Mouse (Mus musculus) liver, embryonic 14.5 days (tissue): ENCODE measurements at regions not wholly inside any gene's neighbourhood (a gene's known extent, or its start where the extent isn't known, plus 50 kb on each side); places are given as distances from the start of the nearest gene placed in this dataset.

Source experiments
- ATAC-seq: fragments of 200-750 bp; cut with Nextera tagmentation; 2 replicates; pipeline ENCODE4 v1.8.0; 2017; ENCODE audit warnings: moderate number of reproducible peaks, mild to moderate bottlenecking, moderate library complexity; ENCODE audit not compliant: insufficient read depth
- DNase-seq, 3 experiments: peaks; one replicate each; pipeline ENCODE4 v3.0.0-alpha.2; 2012 to 2013; ENCODE audit warnings: low read depth in 3 of 3, low spot score in 3 of 3
- H3K27ac ChIP-seq: fragments of 300-500 bp; sonication (generic); 2 replicates; pipeline ENCODE4 v1.5.1; 2014; ENCODE audit warnings: moderate library complexity, mild to moderate bottlenecking, control low read depth, inconsistent platforms
- H3K27me3 ChIP-seq: fragments of 300-500 bp; sonication (generic); 2 replicates; pipeline ENCODE4 v1.6.1; 2014; ENCODE audit warnings: mild to moderate bottlenecking, low read length, moderate library complexity; ENCODE audit not compliant: control insufficient read depth, insufficient read depth
- H3K36me3 ChIP-seq: fragments of 300-500 bp; sonication (generic); replicated peaks from 2 replicates; pipeline ENCODE4 v1.6.1; 2014; ENCODE audit warnings: low read depth; ENCODE audit not compliant: control insufficient read depth, insufficient read depth
- H3K4me1 ChIP-seq, 2 experiments: fragments of 200-500 bp in 1 of 2; fragments of 300-500 bp in 1 of 2; sonication (generic) in 1 of 2; replicated peaks; 2 replicates each; pipeline ENCODE4 v1.6.1; 2012 to 2014; ENCODE audit warnings: antibody characterized with exemption in 1 of 2, inconsistent platforms in 1 of 2, low read length in 1 of 2; ENCODE audit not compliant: control insufficient read depth in 2 of 2, insufficient read depth in 2 of 2
- H3K4me2 ChIP-seq: fragments of 300-500 bp; sonication (generic); 2 replicates; pipeline ENCODE4 v1.6.1; 2014; ENCODE audit warnings: low read depth, mild to moderate bottlenecking, control low read depth, moderate library complexity
- H3K4me3 ChIP-seq, 2 experiments: fragments of 200-500 bp in 1 of 2; fragments of 300-500 bp in 1 of 2; sonication (generic) in 1 of 2; 2 replicates each; pipeline ENCODE4 v1.5.1; 2012 to 2014; ENCODE audit warnings: low read depth in 2 of 2, low read length in 2 of 2, mild to moderate bottlenecking in 2 of 2, control low read depth in 1 of 2, inconsistent platforms in 1 of 2, moderate library complexity in 1 of 2; ENCODE audit not compliant: insufficient read depth in 1 of 2
- H3K9ac ChIP-seq: fragments of 300-500 bp; sonication (generic); replicated peaks from 2 replicates; pipeline ENCODE4 v1.6.1; 2014; ENCODE audit warnings: mild to moderate bottlenecking, control low read depth, moderate library complexity
- H3K9me3 ChIP-seq: fragments of 300-500 bp; sonication (generic); 2 replicates; pipeline ENCODE4 v1.6.1; 2016; ENCODE audit warnings: low read length, mixed read lengths; ENCODE audit not compliant: control insufficient read depth
- CTCF ChIP-seq: IDR thresholded peaks from 2 replicates; pipeline ENCODE4 v1.5.1; 2016; ENCODE audit warnings: antibody characterized with exemption, low read depth, control low read depth
- EP300 ChIP-seq: IDR thresholded peaks from 2 replicates; pipeline ENCODE4 v1.6.1; 2016; ENCODE audit warnings: antibody characterized with exemption, low read depth
- WGBS: fragments of 180-500 bp; shearing (Covaris S2); extraction: QIAGEN DNeasy Blood & Tissue Kit; methylation state at CpG from one replicate; pipeline ENCODE4 v1.1.7; 2014; ENCODE audit not compliant: insufficient replicate concordance; 5-methylcytosine and 5-hydroxymethylcytosine counted together

DNA sequence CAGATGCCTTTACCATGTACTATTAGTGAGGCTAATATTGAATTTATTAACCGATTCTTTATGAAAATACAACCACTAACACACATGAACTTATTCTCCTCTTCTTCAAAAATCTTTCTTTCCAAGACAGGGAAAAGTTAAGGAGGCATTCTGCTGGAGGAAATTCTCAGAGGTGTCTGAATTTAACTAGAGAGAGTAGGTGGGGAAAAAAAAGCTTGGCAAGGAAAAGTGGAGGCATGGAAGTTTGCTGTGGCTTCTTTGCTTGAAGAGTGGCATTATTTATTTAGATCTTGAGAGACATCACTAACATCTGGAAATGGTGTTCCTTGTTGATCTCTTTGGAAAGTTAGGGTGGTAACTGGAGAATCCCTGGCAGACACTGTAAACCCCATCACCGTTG lies 173.2 kb downstream of the Tm4sf1 start:
- Histone ChIP-seq H3K36me3 (no peaks in the 10 kb centered on the region), H3K4me3 (no peak overlapping the region), H3K27me3 (no peaks in the 10 kb centered on the region), H3K4me1 (no peaks in the 10 kb centered on the region), H3K27ac (no peak overlapping the region), H3K9ac (no peak overlapping the region), H3K4me2 (no peak overlapping the region), H3K9me3 (no peaks in the 10 kb centered on the region)
- WGBS: 50% methylated on average over 2 of the region's 2 CpGs
- DNase-seq: no peak
- no peak for ATAC-seq
- TF ChIP-seq CTCF (no peak), EP300 (no peak)

DNA sequence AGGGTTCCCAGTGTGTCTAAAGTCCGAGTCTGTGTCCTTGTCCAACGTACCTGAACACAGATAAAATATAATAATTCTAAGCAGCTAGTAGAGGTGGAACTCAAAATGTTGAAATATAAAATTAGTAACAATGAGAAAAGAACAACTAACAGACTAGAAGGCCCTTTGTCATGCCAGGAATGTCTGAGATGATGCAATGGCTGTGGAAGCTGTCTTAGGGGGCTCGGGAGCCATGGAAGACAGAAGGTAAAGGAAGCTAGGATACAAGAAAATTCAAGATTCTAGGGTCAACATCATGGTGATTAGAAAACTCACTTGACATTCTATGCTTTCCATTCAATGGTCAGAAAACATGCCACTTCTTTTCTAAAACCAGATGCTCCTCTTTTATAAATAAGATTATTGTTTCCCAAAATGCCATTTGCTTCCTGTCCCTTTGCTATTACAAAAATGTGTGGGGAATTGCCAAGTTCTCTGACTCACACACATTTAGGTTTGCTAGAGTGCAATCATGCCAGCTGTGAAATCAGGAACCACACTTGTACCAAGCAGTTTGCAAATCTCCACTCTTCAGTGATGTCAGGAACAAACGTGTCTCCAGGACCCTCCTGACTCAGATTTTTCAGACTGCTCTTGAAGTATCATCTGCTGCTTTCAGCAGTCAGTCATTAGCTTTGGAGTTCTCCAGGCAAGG lies 175.8 kb downstream of the Tm4sf1 start:
- ATAC-seq: no peak

DNA sequence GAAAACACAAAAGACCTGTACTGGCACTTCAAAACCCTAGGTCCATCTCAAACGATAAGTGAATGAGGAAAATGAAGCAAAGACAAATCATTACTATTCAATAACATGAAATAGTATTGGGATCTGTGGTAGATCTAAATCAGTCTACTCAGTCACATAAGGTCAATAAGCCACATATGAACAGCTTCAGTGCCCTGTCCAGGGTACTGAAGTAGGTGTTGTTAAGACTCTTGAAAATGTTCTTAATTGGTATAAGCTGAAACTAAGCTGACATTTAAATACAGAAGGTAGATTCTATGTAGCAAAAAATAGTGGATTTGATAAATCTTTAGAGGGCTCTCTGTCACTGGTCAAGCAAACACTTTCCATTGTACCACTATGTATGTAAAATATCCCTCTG lies 183.8 kb downstream of the Tm4sf1 start:
- WGBS: 65% methylated on average over 1 of the region's 1 CpGs
- TF ChIP-seq EP300: no peak
- no peak for TF ChIP-seq CTCF

More for the DNA sequence above, 175.8 kb downstream of the Tm4sf1 start:
- Histone ChIP-seq H3K4me1 (no peaks in the 10 kb centered on the region), H3K9me3 (no peaks in the 10 kb centered on the region), H3K36me3 (no peaks in the 10 kb centered on the region), H3K27me3 (no peaks in the 10 kb centered on the region), H3K27ac (no peak overlapping the region), H3K4me3 (no peak overlapping the region), H3K4me2 (no peak overlapping the region), H3K9ac (no peak overlapping the region)
- DNase-seq: no peak
- TF ChIP-seq CTCF: no peak
- WGBS: 50% methylated on average over 4 of the region's 4 CpGs

DNA sequence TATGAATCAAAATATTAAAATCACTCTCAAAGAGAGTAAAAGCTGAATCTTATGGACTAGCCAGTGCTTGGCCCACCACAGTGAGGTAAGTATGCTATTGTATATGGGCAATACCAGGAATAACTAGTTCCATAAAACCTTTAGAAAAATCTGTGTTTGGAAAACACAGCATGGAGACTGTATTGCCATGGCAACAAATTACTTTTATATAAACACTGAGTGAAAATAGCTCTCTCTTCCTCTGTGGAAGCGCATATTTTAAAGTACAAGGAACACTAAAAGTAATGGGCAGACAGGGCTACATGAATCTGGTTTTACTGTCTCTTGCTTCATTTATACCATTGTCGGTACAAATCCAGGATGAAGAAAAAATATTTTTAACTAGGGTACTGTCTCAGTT lies 199.5 kb downstream of the Tm4sf1 start:
- H3K9me3 ChIP-seq: no peaks in the 10 kb centered on the region
- 59% methylated on average over 2 of the region's 2 CpGs for WGBS
- no peaks in the 10 kb centered on the region for H3K4me1 ChIP-seq
- no peak overlapping the region for H3K4me2 ChIP-seq
- ATAC-seq: no peak
- H3K27me3 ChIP-seq: no peaks in the 10 kb centered on the region
- no peak overlapping the region for H3K27ac ChIP-seq
- no peak overlapping the region for H3K9ac ChIP-seq
- DNase-seq: no peak
- TF ChIP-seq EP300: no peak
- no peak for TF ChIP-seq CTCF
- H3K4me3 ChIP-seq: no peak overlapping the region
- no peaks in the 10 kb centered on the region for H3K36me3 ChIP-seq

More for the DNA sequence above, 183.8 kb downstream of the Tm4sf1 start:
- H3K9ac ChIP-seq: no peak overlapping the region
- no peaks in the 10 kb centered on the region for H3K36me3 ChIP-seq
- no peaks in the 10 kb centered on the region for H3K4me1 ChIP-seq
- no peaks in the 10 kb centered on the region for H3K27me3 ChIP-seq
- no peak for ATAC-seq
- H3K9me3 ChIP-seq: no peaks in the 10 kb centered on the region
- no peak overlapping the region for H3K4me2 ChIP-seq
- H3K27ac ChIP-seq: no peak overlapping the region
- no peak overlapping the region for H3K4me3 ChIP-seq
- no peak for DNase-seq

DNA sequence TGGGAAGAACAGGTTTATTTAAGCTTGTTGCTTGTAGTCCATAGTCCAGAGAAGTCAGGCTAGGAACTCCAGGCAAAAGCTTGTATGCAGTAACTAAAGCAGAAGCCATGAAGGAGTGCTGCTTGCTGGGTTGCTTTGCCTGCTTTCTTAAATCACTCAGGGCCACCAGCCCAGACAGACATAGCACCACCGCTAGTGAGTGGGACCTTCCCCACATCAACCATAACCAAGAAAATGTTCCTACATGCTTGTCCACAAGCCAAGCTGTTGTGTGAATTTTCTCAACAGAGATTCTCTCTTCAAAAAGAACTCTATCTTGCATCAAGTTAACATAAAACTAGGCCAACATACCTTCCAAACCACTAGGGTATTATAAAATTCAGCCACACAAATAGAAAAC lies 201.3 kb downstream of the Tm4sf1 start:
- Histone ChIP-seq H3K9me3 (no peaks in the 10 kb centered on the region), H3K4me1 (no peaks in the 10 kb centered on the region), H3K27me3 (no peaks in the 10 kb centered on the region), H3K9ac (no peak overlapping the region), H3K36me3 (no peaks in the 10 kb centered on the region), H3K27ac (no peak overlapping the region), H3K4me2 (no peak overlapping the region), H3K4me3 (no peak overlapping the region)
- no peak for TF ChIP-seq EP300
- no peak for TF ChIP-seq CTCF
- WGBS: 73% methylated on average over 1 of the region's 1 CpGs
- no peak for DNase-seq
- ATAC-seq: no peak
